Mouse (Mus musculus): ENCODE measurements at regions not wholly inside any gene's neighbourhood (a gene's known extent, or its start where the extent isn't known, plus 50 kb on each side); places are given as distances from the start of the nearest gene placed in this dataset.

GRCm38 (mm10) chr14:67181586-67181985 is 1172.6 kb upstream of the Gulo start:
- DNase-seq (ENCODE audit: low spot score in 2 of 2), result no peak

GRCm38 (mm10) chr14:67179549-67179948 is 1170.5 kb upstream of the Gulo start:
- no peak for DNase-seq (ENCODE audit: low spot score in 2 of 2)

- DNase-seq (ENCODE audit: low spot score in 2 of 2), result no peak
Measured at GRCm38 (mm10) chr14:67178329-67179039, 1169.5 kb upstream of the Gulo start.

- no peak for DNase-seq (ENCODE audit: low spot score in 2 of 2)
Measured at GRCm38 (mm10) chr14:67176672-67177071, 1167.7 kb upstream of the Gulo start.

- no peak for DNase-seq (ENCODE audit: low spot score in 2 of 2)
Measured at GRCm38 (mm10) chr14:67176100-67176499, 1167.1 kb upstream of the Gulo start.

- no peak for DNase-seq (ENCODE audit: low spot score in 2 of 2)
Measured at GRCm38 (mm10) chr14:67174929-67175328, 1165.9 kb upstream of the Gulo start.

- DNase-seq (ENCODE audit: low spot score in 2 of 2), result no peak
Measured at GRCm38 (mm10) chr14:67170801-67171200, 1161.8 kb upstream of the Gulo start.

GRCm38 (mm10) chr14:67170248-67170647 is 1161.2 kb upstream of the Gulo start:
- no peak for DNase-seq (ENCODE audit: low spot score in 2 of 2)

- no peak for DNase-seq (ENCODE audit: low spot score in 2 of 2)
Measured at GRCm38 (mm10) chr14:67169201-67169600, 1160.2 kb upstream of the Gulo start.

GRCm38 (mm10) chr14:67159996-67160395 is 1151.0 kb upstream of the Gulo start:
- DNase-seq (ENCODE audit: low spot score in 2 of 2), result no peak

- no peak for DNase-seq (ENCODE audit: low spot score in 2 of 2)
Measured at GRCm38 (mm10) chr14:67158867-67159266, 1149.9 kb upstream of the Gulo start.

- DNase-seq (ENCODE audit: low spot score in 2 of 2), result no peak
Measured at GRCm38 (mm10) chr14:67156366-67156765, 1147.4 kb upstream of the Gulo start.

GRCm38 (mm10) chr14:67153621-67154020 is 1144.6 kb upstream of the Gulo start:
- no peak for DNase-seq (ENCODE audit: low spot score in 2 of 2)

GRCm38 (mm10) chr14:67149961-67150471 is 1141.0 kb upstream of the Gulo start:
- DNase-seq (ENCODE audit: low spot score in 2 of 2), result peak in 1 of 2 experiments; percentile 24

GRCm38 (mm10) chr14:67149091-67149490 is 1140.1 kb upstream of the Gulo start:
- DNase-seq (ENCODE audit: low spot score in 2 of 2), result no peak

GRCm38 (mm10) chr14:67146602-67147001 is 1137.6 kb upstream of the Gulo start:
- no peak for DNase-seq (ENCODE audit: low spot score in 2 of 2)

- DNase-seq (ENCODE audit: low spot score in 2 of 2), result no peak
Measured at GRCm38 (mm10) chr14:67145046-67145445, 1136.0 kb upstream of the Gulo start.

- no peak for DNase-seq (ENCODE audit: low spot score in 2 of 2)
Measured at GRCm38 (mm10) chr14:67144461-67144985, 1135.5 kb upstream of the Gulo start.

- DNase-seq (ENCODE audit: low spot score in 2 of 2), result no peak
Measured at GRCm38 (mm10) chr14:67143826-67144225, 1134.8 kb upstream of the Gulo start.

- DNase-seq (ENCODE audit: low spot score in 2 of 2), result no peak
Measured at GRCm38 (mm10) chr14:67142556-67143250, 1133.7 kb upstream of the Gulo start.

GRCm38 (mm10) chr14:67141581-67142441 is 1132.8 kb upstream of the Gulo start:
- no peak for DNase-seq (ENCODE audit: low spot score in 2 of 2)

GRCm38 (mm10) chr14:67141151-67141550 is 1132.1 kb upstream of the Gulo start:
- no peak for DNase-seq (ENCODE audit: low spot score in 2 of 2)
